Mouse (Mus musculus) CD4-positive helper T cell, adult 2 months (primary cell): ENCODE results near the gene Atp8b5.

ENCODE experiments used
- DNase-seq: peaks from one replicate; pipeline ENCODE4 v3.0.0-alpha.2; 2012; ENCODE audit warnings: low read depth, missing footprints, low spot score

The Atp8b5 gene

DNA sequence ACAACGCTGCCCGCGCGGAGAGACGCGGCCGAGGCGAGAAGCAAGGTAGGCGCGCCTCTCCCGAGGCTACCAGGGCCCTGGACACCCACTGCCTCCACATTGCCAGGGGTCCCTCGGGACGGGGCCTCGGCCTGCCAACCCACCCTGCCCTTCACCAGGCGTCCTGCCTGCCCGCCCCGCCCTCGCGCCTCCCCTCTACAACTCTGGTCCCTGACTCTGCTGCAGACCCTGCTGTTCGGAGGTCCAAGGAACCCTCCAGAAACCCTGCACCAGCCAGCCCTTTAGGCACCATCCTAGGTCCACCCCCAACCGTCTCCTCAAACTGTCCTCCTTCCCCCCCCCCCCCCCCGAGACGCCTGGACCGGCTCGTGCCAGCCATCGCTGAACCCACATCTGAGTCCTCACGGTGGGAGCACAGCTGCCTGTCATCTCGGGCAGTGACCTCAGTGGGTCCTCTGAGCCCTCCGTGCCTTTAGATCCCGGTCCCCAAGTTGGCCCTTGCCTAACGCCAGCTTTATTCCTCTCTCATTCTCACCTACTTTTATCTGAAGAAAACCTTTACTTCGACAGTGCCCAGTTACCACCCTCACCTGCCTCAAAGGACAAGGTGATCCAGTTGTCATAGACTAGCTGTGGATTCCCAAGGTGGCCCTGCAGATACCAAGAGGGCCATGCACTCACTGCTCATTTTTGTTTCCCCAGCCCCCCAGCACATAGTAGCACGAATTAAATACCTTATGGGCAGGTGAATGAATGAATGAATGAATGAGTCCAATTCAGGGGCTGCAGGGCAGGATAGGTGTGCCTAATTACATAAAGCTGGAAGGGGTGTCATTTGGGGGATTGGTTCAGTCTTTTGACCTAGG is 115.4 kb downstream of the Atp8b5 start:
- DNase-seq = no peak

DNA sequence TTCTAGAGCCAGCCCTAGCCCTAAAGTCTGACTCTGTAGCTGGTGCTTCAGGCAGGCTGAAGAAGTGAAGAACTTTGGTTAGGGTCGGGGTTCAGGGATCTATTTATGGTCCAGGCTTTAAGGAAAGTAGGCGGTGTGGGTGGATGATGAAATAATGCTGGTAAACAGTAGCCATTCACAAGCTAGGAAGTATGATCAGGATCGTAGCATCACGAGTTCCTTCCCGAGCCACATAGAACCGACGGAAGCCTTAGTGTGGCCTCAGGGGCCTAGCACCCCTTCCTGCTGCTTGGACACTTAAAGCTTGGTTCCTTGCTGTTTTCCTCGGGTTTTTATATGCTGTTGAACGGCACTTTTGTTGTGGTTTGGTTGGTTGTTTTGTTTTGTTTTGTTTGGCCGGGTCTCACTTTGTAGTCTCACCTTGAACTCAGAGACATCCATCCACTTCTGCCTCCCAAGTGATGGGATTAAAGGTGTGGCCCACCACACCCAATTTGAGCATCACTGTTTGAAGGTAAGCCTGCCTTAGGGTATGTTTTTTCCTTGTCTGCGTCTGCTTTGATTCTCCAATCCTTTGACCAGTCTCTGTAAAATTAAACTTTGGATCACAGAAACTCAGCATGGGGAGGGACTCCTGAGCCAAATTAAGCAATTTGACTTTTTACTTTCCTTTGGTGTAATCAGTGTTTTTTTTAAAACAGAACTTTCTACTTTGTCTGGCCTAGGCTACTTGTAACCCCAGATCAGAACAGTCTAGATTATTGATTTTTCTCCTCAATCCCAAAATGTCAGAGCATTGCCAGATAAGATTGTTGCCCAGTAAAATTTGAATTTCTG is 116.5 kb downstream of the Atp8b5 start:
- DNase-seq = no peak

DNA sequence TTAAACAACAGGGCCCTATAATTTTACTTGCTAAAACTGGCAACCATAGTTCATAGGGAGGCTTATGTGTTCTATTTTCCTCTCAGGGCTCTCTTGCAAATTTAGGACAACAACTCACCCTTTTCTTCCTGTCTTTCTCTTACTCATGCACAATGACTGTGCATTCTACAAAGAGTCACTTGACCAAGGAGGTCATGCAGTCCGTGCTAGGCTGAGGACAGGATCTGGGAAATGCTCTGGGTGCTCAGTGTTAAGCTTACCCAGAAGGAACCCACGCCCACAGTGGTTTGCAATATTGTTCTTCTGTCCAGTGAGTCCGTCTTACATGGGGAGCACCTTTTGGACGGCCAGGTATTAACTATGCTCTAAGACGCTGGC is 117.1 kb downstream of the Atp8b5 start:
- DNase-seq = no peak

DNA sequence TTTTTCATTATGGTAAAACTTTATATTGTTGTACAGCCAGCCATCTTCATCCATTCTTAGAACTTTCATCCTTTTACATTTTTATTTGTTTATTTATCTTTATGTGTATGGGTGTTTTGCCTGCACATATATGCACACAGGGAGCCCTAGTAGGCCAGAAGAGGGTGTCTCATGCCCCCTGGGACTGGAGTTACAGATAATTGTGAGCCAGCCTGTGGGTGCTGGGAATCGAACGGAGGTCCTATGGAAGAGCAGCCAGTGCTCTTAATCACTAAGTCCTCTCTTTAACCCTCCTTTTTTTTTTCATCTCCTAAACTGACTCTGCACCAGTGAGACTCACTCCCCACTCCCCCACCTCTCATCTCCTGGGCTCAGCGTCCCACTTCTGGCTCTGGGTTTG is 117.6 kb downstream of the Atp8b5 start:
- DNase-seq = no peak

DNA sequence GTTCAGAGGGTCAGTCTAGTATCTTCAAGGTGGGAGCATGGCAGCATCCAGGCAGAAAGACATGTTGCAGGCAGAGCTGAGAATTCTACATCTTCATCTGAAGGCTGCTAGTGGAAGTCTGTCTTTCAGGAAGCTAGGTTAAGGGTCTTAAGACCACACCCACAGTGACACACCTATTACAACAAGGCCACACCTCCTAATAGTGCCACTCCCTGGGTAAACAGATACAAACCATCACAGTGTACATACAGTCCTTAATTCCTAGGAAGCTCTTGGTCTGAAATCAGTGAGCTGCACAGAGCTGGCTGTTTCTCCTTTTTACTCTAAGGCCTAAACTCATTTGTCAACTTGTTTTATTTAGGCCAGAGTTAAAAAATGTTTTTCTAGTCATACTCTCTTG is 120.0 kb downstream of the Atp8b5 start:
- no peak for DNase-seq

DNA sequence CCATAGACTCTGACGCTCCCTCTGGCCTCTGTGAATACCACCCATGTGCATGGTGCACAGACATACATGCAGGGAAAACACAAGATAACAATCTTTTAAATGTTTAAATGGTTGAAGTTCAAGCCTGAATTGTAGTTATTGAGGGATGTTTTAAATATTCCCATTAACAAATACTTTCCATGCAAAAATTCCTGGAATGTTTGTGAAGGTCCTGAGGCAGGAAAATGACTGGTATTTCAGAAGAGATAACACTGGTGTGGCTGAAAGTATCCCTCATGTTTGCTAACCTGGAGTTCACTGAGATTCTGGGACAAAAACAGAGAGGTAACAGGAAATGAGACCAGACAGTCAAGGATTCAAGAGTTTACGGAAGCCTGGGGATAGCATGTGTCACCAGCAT is 122.4 kb downstream of the Atp8b5 start:
- no peak for DNase-seq

DNA sequence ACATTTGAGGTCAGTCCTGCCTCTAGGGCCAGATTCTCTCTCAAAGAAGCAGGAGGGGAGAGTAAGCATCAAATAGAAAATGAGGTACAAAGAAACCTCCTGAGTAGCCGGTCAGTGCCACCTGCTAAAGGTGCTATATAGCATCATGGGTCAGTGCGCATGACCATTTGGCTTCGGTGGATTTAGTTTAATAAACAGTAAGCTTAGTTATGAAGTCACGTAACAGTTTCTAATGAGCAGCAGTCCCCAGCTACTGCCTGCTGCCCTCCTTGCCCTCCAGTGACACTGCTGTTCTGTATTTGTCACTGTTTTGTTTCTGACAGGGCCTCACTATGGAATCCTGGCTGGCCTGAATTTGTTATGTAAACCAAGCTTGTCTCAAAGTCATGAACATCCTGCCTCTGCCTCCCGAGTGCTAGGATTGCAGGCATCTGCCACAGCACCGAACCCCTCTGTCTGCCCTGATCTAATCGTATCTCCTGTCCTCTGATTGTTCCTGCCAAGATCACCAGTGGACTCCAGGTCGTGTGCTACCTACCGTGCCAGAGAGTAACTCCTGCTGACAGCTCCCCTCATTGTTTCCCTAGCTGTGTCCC is 123.0 kb downstream of the Atp8b5 start:
- DNase-seq = no peak

DNA sequence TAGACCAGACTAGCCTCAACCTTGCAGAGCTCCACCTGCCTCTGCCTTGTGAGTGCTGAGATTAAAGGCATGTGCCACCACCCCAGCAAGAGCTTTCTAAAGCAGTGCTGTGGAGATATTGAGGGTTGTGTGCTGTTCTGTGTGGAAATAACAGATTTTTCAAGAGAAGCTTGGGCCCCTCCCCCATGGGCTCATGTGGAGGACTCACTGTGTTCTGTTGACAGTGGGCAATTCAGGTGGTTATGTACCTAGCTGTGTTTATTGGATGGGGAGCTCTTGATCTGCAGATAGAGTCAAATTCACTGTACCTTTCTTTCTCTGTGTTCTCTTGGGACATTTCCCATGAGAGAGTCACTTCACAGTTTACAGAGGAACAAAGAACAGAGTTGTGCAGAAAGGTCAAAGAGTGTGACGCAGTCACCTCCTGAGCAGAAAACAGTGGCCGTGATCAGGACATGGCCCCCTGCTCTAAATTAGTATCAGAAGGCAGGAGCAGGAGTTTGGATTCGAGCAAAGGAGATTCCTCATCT is 124.6 kb downstream of the Atp8b5 start:
- DNase-seq = no peak

DNA sequence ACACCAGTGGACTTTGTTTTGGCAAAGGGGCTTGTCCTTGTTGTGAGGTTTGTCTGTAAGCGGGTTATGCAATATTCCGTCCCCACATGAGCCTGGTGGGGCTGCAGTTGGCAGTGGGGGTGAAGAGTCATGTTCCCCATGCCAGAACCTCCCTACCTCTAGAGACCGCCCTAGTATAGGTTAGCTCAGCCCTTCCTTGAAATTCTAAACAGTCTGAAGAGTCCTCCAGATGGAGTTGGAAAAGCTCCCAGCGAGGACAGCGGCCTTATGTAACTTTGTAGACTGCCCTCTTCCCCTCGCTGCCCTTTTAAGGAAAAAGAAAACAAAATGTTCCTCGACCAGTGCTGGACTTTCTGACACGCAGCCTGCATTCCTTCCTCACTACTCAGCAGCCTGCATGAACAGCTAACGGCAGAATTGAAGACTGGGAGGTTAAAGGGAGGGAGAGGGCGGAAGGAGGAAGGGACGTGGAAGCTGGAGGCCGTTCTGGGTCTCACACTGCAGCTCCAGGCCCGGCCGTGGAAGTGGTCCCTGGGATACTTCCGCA is 127.5 kb downstream of the Atp8b5 start:
- no peak for DNase-seq

DNA sequence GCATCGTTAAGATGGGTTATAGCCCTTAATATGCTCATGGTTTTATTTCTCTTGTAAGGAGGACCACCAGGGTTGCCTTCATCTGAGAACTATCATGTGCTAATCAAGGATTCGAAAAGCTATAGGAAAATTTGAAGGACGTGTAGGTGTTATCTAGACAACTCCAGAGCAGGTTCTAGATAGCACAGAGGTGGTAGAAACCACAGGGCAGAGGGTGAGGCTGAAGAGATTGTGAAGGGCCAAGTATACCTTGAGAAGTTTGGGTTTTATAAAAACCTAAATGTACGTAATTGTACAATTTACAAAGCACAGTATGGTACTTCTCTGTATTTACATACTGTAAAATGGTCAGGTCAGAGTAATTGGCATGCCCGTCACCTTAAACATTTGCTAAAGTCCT is 128.2 kb downstream of the Atp8b5 start:
- DNase-seq = no peak

DNA sequence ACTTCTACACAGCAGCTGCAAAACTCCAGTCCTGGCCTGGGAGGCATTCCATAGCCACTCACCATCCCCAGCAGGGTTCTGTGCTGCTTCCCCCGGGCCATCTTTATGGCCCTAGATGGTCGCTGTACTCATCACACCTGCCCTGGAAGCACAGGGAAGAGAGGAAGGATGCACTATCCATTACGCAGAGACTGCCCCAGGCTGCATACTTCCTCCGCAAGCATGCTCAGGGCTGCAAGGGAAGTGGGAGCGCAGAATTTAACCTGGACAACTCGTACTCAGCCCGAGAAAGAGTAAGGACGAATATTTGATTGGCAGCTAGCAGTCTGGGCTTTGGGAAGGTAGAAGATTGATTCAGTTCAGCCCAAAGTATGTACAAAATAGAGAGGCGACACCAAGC is 128.9 kb downstream of the Atp8b5 start:
- no peak for DNase-seq

DNA sequence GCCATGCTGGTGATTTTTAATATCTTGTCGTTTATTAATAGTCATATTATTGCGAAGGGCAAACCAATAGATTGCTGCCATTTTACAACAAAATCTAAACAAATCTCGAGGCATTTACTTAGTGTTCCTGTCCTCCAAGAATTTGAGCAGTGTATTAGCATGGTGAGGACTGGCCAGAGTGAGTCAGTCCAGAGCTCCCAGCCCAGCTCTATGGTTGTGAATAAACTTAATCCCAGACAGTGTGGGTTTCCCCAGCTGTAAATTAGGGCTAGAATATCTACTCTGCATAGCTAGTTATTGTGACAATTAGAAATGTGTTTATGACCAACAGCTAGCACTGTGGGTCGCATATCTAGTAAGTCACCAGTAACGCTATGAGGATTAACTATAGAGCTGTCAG is 129.4 kb downstream of the Atp8b5 start:
- no peak for DNase-seq

DNA sequence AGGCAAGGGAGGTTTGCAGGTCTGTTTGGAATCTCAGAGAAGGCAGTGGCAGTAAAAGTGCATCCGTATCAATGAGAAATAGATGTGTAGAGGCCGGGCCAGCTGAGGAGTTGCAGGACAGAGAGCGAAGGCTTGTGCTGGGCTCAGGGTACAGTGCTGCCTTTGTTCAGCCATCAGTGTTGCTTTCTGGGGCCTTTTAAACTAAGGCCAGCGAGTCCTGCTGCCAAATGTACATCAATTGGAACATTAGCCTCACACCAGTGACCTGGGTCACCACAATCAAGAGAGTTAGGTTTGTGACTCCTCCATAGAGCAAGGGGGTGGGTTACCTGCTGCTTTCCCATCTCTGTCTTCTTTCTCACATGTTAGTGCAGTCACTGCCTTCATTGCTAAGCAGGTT is 131.1 kb downstream of the Atp8b5 start:
- no peak for DNase-seq

DNA sequence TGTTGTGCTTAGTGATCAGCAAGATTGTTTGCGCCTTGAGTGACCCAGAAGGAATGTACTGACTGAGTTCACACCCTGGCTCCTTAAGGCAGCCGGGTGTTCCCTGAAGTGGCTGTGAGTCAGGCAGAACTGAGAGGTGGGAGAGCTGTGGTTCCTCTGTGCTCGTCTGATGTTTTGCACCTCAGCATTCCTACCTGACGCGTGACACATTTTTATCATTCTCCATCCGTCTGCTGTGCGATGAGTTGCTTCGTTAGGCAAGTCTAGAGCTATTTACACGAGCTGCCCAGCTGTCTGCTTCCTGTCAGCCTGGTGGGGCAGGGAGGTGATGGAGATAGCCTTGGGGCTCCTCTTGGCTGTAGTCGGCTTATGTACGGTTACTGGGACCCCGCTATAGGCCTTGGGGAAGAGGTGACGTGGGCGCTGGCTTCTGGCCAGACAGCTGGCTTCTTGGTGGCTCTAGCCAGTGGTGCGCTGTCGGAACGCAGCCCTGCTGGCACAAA is 131.9 kb downstream of the Atp8b5 start:
- no peak for DNase-seq

DNA sequence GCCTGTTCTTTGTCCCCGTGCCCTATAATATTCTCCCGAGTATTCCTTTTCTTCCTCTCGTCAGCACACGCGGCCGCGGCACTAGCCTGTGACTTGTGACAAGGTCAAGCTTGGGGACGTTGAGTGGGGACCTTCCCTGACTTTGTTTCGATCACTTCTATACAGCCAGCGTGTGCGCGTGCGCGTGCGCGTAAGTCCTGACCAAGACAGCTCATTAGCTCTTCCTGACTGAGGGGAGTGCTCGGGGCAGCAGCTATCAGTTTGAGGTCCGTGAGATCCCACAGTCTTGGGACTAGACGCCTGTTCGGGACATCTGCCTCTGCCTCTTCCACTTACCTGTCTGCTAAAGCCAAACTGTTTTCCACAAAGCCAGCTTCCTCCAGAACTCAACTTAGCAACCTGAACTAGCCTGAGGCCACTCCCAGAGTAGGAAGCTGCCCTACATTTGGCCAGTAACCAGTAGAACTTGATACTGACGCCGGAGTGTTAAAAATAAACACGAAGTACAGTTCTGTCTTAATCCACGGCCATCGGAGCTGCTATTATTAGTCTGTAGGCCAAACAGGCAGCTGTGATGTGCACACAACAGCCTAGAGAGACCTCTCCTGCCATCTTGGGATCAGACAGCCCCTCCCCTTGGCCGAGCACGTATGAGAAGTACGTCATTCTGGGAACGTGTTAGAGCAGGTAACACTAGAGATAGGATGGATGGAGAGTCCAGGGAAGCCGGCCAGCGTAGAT is 132.6 kb downstream of the Atp8b5 start:
- no peak for DNase-seq

DNA sequence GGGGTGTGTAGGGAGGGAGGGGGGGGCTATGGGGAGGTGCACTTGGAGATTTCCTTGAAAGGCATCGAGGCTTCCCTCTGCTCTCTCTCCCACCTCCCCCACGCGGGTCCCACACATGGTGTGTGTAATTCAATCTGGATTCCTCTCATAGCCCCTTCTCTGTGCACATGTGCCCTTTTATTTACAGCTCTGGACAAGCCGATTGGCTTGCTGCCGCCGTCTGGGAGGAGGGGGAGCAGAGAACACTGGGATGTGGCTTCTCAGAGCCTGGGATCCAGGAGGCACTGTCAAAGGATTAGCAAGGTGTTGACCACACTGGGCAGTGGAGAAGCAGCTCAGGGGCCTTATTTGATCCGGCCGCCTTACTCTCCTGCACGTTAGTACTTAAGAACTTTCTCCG is 134.0 kb downstream of the Atp8b5 start:
- DNase-seq = no peak

DNA sequence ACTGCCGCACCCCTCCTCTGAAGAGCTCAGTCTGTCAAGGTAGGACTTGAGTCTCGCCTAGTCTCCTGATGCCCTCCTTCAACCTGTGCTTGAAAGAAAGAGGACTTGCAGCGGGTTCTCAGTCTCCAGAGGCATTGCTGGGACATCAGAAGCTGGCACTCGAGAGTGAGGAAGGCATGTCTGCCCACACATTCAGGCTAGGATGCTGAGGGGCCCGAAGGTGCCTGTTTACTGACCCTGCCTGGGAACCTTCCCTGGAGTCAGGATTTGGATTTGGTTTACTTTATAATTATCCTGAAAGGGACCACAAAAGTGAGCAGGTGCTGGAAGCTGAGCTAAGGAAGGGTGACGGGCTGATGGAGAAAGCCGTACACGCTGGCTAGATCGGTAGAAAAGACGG is 134.5 kb downstream of the Atp8b5 start:
- DNase-seq = no peak

DNA sequence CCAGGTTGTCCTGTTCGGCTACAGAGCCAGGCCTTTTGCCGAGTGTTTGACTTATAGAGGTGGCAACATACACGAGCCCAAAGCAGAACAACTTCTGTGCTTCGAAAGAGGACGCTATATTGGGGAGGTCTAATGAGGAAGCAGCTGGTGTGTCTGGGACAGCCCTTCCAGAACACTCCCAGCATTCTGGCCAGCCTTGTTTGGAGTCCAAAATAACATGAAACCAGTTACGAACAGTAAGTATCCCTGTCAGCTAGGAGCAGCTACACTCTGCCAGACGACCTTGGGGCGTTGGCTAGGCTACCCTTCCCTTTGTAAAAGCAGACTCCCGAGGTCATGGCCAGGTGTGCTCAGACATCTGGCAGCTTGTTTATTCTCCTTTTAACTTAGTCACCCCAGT is 135.3 kb downstream of the Atp8b5 start:
- DNase-seq = no peak

DNA sequence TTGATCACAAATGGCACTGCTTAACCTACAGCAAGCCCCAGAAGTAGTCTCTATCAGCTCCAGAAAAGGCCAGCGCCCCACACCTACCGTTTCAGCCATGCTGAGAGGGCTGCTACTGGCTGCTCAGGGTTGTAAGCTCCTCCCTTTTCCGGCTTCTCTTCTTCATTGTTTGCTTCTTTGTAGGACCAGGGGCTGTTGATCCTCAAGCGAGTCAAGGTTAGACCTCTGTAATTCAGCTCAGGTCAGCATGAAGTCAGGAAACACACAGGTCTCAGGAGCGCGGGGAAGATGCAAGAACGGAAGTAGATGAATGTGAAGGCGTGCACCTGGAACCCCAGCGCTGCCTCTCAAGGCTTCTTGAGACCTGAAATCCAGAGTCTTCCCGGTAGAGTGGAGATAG is 137.7 kb downstream of the Atp8b5 start:
- no peak for DNase-seq

DNA sequence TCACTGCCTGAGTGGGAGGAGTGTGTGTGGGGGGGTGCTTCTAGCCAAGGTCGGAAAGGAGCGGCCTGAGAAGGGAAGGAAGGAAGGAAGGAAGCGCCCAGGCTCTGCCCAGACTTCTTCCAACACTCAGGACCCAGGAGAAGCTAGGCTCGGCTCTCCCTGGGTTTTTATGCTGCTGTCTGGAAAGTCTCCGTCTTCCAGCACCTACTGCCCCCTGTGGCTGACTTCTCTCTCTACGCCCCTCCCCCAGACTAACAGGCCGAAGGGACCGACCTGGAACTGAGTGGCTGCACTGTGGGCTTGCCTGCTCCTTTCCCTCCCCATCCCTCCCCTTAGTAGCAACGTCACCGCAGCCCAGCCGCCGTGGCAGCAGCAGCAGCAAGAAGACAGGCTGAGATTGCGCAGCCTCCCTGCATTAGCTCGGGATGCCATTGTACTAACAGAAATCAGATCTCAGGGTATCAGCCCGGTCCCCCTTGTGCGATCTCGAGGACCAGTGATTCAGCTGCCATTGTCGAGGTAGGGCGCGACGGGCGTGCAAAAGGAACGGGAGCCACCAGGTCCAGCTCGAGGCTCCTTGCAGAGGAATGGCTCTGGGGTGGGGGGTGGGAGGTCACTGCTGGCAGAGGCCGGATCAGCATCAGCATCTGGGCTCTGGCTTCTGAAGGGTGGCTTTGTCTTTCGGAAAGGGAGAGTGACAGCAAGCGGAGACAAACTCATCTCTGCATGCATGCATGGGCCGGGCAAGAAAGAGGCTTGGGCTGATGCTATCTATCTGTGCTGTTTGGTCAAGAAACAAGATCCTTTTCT is 139.4 kb downstream of the Atp8b5 start:
- DNase-seq = no peak
